Mouse (Mus musculus) intestine, embryonic 16.5 days (tissue): ENCODE results near the gene Abca16. TPM values are rescaled to one million over a fixed set of nuclear protein-coding genes. Genes with fewer than 3 reads are reported as not detected.

Experiments used
- ATAC-seq: fragments of 200-750 bp; cut with Nextera tagmentation; 2 replicates; pipeline ENCODE4 v1.8.0; 2017; ENCODE audit warnings: moderate TSS enrichment, moderate library complexity
- H3K27ac ChIP-seq: fragments of 300-500 bp; sonication (generic); 2 replicates; pipeline ENCODE4 v1.5.1; 2014; ENCODE audit warnings: mild to moderate bottlenecking, low read length
- H3K27me3 ChIP-seq: fragments of 300-500 bp; sonication (generic); replicated peaks from 2 replicates; pipeline ENCODE4 v1.6.1; 2014; ENCODE audit warnings: low read length, control low read depth, mixed read lengths; ENCODE audit not compliant: control insufficient read depth, insufficient read depth
- H3K36me3 ChIP-seq: fragments of 300-500 bp; sonication (generic); 2 replicates; pipeline ENCODE4 v1.6.1; 2014; ENCODE audit warnings: low read length, control low read depth; ENCODE audit not compliant: control insufficient read depth, insufficient read depth
- H3K4me1 ChIP-seq: fragments of 300-500 bp; sonication (generic); 2 replicates; pipeline ENCODE4 v1.6.1; 2014; ENCODE audit warnings: low read length, control low read depth, mixed read lengths; ENCODE audit not compliant: control insufficient read depth, insufficient read depth
- H3K4me2 ChIP-seq: fragments of 300-500 bp; sonication (generic); 2 replicates; pipeline ENCODE4 v1.6.1; 2014; ENCODE audit warnings: low read depth, low read length, control low read depth
- H3K4me3 ChIP-seq: fragments of 300-500 bp; sonication (generic); 2 replicates; pipeline ENCODE4 v1.5.1; 2014; ENCODE audit warnings: mild to moderate bottlenecking, low read length
- H3K9ac ChIP-seq: fragments of 300-500 bp; sonication (generic); 2 replicates; pipeline ENCODE4 v1.6.1; 2014; ENCODE audit warnings: low read depth, low read length
- H3K9me3 ChIP-seq: fragments of 300-500 bp; sonication (generic); 2 replicates; pipeline ENCODE4 v1.6.1; 2016; ENCODE audit warnings: low read length, control low read depth; ENCODE audit not compliant: control insufficient read depth
- WGBS: fragments of 180-500 bp; shearing (Covaris S2); extraction: QIAGEN DNeasy Blood & Tissue Kit; methylation state at CpG from one replicate; pipeline ENCODE4 v1.1.7; 2014; 5-methylcytosine and 5-hydroxymethylcytosine counted together
- polyA plus RNA-seq: library from polyadenylated mRNA; unstranded; fragments of >200 nt; fragmentation: Nextera tagmentation; extraction: Ambion mirVana; gene quantifications from 2 replicates; pipeline ENCODE4 v1.2.1, GENCODE M21; 2015

Abca16 gene
- not detected in 2 replicates for polyA plus RNA-seq

DNA sequence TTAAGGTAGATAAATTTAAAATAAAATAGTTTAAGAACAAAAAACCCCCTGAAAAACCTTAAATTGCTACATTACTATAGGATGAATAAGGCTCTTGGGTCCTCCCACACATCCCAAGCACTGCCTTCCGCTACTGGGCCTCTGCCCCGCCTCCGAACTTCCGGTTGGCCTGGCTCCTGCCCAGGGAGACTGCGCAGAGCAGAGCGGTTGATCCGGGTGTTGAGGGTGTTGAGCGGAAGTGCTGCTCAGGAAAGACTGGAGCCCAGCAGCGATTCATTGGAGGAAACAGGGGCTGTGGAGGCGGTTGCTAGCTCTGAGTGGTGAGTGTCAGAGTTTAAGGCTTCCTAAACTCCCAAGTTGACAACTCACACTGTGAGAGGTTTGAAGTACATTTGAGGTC lies at the start of gene Abca16:
Gene Abca16 (plus strand): TSS at position 201 of the 400 bp plus-strand sequence.
- H3K4me1 ChIP-seq = no peaks in the 10 kb centered on the region
- no peak within 1 kb of the TSS for H3K4me2 ChIP-seq
- WGBS = 76% methylated on average over 10 of the region's 10 CpGs
- H3K4me3 ChIP-seq = no peak within 1 kb of the TSS
- H3K9ac ChIP-seq = no peak within 1 kb of the TSS
- no peaks in the 10 kb centered on the region for H3K9me3 ChIP-seq
- no peak within 1 kb of the TSS for H3K27ac ChIP-seq
- no peaks in the 10 kb centered on the region for H3K27me3 ChIP-seq
- H3K36me3 ChIP-seq = no peaks in the 10 kb centered on the region
- ATAC-seq = no peak

DNA sequence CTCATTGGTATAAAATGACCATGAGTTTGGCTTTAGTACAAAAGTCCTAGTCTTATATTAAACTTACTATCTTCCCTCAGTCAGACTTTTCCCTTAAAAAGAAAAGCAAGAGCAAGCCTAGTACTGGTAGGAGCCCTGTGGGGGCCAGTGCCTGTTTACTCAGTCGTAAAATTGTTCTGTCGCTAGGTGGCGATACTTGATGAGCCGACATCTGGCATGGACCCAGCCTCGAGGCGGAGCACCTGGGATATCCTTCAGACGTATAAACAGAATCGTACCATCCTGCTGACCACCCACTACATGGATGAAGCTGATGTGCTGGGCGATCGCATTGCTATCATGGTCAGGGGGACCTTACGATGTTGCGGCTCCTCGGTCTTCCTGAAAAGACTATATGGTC lies 48.3 kb upstream of the Abca16 start:
- Histone ChIP-seq H3K9me3 (no peaks in the 10 kb centered on the region), H3K9ac (no peak overlapping the region), H3K27ac (no peak overlapping the region), H3K27me3 (no peaks in the 10 kb centered on the region), H3K4me1 (no peaks in the 10 kb centered on the region), H3K4me2 (no peak overlapping the region), H3K36me3 (no peaks in the 10 kb centered on the region), H3K4me3 (no peak overlapping the region)
- 38% methylated on average over 13 of the region's 13 CpGs for WGBS
- no peak for ATAC-seq

DNA sequence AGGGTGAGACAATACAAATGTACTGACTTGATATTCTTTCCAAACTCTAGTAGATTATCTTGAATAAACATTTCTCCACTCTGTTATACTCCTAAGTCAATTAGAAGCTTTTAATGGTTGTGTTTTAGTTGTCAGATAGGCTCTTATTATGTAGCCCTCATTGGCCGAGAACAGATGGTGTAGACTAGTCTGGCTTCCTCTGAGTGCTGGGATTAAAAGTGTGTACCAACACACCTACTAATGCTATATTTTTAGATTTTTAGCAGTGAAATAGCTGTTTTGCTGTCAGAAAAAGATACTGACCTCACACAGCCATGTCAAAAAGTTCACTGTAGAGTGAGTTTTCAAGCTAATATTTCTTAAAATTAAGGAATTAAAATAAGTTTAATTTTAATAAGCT lies 2.9 kb downstream of the Abca16 start:
- H3K36me3 ChIP-seq = no peaks in the 10 kb centered on the region
- no peak overlapping the region for H3K4me3 ChIP-seq
- H3K4me2 ChIP-seq = no peak overlapping the region
- H3K4me1 ChIP-seq = no peaks in the 10 kb centered on the region
- no peaks in the 10 kb centered on the region for H3K9me3 ChIP-seq
- H3K27ac ChIP-seq = no peak overlapping the region
- H3K27me3 ChIP-seq = no peaks in the 10 kb centered on the region
- 72% methylated on average over 1 of the region's 1 CpGs for WGBS
- no peak for ATAC-seq
- H3K9ac ChIP-seq = no peak overlapping the region

DNA sequence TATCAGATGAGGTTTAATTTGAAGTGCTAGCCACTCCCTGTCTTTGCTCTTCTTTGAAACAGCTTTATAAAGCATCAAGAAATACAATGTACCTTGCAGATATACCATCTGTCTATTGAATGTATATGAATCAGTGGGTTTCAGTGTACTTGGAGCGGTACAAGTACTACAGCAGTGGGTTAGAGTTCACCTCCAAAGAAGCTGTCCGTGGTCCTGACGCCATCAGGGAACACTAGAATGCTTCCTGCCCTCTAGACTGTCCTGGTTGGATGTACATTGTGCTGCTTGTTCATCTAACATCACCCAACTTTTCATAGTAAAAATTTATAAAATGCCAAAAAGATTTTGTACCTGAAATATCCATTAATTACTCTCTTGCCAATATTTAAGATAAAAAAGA lies 17.2 kb downstream of the Abca16 start:
- H3K9me3 ChIP-seq = no peaks in the 10 kb centered on the region
- 37% methylated on average over 3 of the region's 3 CpGs for WGBS
- H3K4me3 ChIP-seq = no peak overlapping the region
- H3K27me3 ChIP-seq = no peaks in the 10 kb centered on the region
- no peak for ATAC-seq
- no peaks in the 10 kb centered on the region for H3K36me3 ChIP-seq
- no peaks in the 10 kb centered on the region for H3K4me1 ChIP-seq
- no peak overlapping the region for H3K9ac ChIP-seq
- no peak overlapping the region for H3K27ac ChIP-seq
- H3K4me2 ChIP-seq = no peak overlapping the region

DNA sequence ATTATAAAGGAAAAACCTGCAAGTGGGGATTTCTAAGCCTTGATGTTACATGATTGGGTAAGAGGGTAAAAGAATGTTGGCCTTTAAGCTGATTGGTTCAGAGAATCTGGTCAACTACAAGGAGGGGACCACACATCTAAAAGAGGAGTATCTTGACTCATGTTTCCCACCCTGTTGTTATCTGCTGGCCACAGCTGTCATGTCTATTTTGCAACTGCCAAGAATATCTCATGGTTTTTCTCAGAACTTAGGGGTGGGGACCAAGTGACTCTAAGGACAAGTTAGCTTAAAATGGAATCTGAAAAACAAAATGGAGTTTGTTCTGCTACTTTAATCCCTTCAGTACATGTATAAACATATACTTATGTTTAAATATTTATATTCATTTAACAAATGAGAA lies 22.0 kb downstream of the Abca16 start:
- Histone ChIP-seq H3K9ac (no peak overlapping the region), H3K9me3 (no peaks in the 10 kb centered on the region), H3K27me3 (no peaks in the 10 kb centered on the region), H3K4me3 (no peak overlapping the region), H3K4me1 (no peaks in the 10 kb centered on the region), H3K36me3 (no peaks in the 10 kb centered on the region), H3K4me2 (no peak overlapping the region), H3K27ac (no peak overlapping the region)
- no peak for ATAC-seq

DNA sequence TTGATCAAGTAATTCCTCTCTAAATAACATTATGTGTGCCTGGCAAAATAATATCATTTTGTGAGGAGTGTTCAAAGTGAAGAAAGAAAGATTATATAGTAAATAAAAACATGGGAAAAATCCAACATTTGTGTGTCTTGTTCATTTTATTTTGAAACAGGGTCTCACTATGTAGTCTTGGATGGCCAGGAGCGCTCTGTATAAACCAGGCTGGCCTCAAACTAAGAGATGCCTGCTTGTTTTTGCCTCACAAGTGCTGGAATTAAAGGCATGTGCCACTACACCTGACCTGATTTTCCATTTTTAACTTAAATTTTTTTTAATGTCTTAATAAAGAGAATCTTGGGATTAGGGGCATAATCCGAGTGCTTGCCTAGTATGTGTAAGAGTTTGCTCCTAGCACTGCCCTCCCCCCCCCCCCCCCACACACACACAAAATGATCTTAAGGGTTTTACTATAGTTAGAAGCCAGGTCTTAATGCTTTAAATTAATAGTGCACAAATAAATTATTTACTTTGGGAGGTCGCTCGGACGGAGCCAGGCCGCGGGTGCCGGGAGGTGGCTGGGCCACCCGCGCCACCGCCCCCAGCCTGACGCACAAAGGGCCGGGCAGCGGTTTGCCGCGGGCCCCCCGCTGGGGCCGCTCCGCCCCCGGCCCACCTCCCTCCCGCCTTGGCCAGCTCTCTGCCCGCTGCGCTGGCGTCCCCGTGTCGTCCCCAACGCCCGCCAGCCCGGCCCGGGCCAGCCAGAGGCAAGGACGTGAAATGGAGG lies 94.6 kb downstream of the Abca16 start:
- H3K9me3 ChIP-seq = no peaks in the 10 kb centered on the region
- no peak for ATAC-seq
- 6% methylated on average over 25 of the region's 31 CpGs for WGBS
- peak overlapping the region; percentile 56; the same call in 1 of the 2 replicates for H3K9ac ChIP-seq
- no peak overlapping the region for H3K27ac ChIP-seq
- H3K27me3 ChIP-seq = no peaks in the 10 kb centered on the region
- no peaks in the 10 kb centered on the region for H3K36me3 ChIP-seq
- H3K4me3 ChIP-seq = peak overlapping the region; percentile 42
- peak overlapping the region; percentile 75 for H3K4me2 ChIP-seq
- H3K4me1 ChIP-seq = no peaks in the 10 kb centered on the region

DNA sequence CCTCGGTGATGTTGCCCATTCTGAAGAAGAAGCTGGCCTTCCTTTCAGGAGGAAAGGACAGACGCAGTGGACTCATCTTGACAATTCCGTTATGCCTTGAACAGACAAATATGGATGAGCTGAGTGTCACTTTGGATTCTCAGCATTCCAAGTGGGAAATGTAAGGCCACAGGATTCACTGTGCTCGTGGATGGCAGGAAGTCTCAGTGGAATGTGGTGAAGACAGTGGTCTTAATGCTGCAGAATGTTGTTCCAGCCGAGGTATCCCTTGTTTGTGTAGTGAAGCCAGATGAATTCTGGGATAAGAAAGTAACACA lies 95.2 kb downstream of the Abca16 start:
- Histone ChIP-seq H3K4me2 (peak overlapping the region; percentile 75), H3K27me3 (no peaks in the 10 kb centered on the region), H3K27ac (no peak overlapping the region), H3K4me1 (no peaks in the 10 kb centered on the region), H3K4me3 (peak overlapping the region; percentile 42), H3K9ac (peak overlapping the region; percentile 56; the same call in 1 of the 2 replicates), H3K9me3 (no peaks in the 10 kb centered on the region), H3K36me3 (no peaks in the 10 kb centered on the region)
- WGBS = 22% methylated on average over 5 of the region's 5 CpGs
- ATAC-seq = no peak

DNA sequence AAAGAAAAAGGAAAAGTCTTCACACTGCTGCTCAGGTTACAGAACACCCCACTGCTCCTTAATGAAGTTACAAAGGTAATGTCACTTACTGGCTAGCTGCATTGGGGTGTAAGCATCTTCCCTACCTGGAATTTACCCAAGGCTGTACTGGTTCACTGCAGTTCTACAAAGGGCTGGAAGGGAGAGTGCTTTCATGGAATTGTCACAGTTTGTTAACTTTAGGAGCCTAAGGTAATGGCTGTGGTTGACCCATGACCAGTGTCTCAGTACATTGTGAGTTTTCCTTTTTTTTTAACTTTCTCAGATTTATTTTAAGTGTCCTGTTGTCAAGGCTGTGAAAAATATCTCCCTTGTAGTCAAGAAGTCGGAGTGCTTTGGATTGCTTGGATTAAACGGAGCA lies 125.4 kb downstream of the Abca16 start:
- no peak for ATAC-seq
- no peak overlapping the region for H3K4me2 ChIP-seq

DNA sequence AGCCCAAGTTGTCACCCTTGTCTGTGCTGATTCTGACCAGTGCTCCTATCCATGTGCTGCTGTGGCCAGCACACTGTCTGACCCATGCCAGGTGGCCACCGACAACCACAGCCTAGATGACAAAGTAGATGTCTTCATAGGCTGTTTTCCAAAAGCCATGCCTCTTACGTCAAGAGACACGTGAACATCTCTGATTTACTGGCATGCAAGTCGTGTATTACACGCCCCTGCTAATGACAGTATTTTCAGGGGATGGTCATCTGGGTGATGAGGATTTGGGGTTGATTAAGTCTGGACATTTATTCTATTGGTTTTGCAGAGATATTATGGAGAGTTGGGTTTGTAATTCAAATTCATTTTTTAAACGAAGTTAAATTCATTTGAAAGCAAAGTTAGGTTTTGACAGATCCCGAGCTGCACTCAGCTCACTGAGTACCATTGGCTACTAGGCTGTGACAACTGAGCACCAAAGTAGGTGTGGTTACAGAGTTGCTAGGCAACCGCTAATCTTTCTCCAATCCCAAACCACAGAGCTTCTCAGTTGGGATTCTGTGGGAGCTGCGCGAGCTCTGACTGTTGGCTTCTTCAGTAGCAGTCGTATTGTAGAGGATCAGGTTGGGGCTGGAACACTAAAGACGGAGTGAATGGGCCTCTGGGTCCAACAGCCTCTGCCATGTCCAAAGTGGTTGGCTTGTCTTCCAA lies 143.2 kb downstream of the Abca16 start:
- ATAC-seq = no peak
- 44% methylated on average over 12 of the region's 12 CpGs for WGBS
- no peak overlapping the region for H3K27ac ChIP-seq

More for the DNA sequence above, 125.4 kb downstream of the Abca16 start:
- no peaks in the 10 kb centered on the region for H3K27me3 ChIP-seq
- no peaks in the 10 kb centered on the region for H3K36me3 ChIP-seq
- no peaks in the 10 kb centered on the region for H3K4me1 ChIP-seq
- no peak overlapping the region for H3K9ac ChIP-seq
- H3K4me3 ChIP-seq = no peak overlapping the region
- H3K9me3 ChIP-seq = no peaks in the 10 kb centered on the region
- no peak overlapping the region for H3K27ac ChIP-seq
- 73% methylated on average over 2 of the region's 2 CpGs for WGBS

More for the DNA sequence above, 143.2 kb downstream of the Abca16 start:
- no peak overlapping the region for H3K4me2 ChIP-seq
- no peaks in the 10 kb centered on the region for H3K9me3 ChIP-seq
- H3K4me3 ChIP-seq = no peak overlapping the region
- H3K36me3 ChIP-seq = no peaks in the 10 kb centered on the region
- no peak overlapping the region for H3K9ac ChIP-seq
- no peaks in the 10 kb centered on the region for H3K4me1 ChIP-seq
- H3K27me3 ChIP-seq = no peaks in the 10 kb centered on the region
